ENCODE assay signal across 10 mouse cellular contexts in the genomic region with DNA sequence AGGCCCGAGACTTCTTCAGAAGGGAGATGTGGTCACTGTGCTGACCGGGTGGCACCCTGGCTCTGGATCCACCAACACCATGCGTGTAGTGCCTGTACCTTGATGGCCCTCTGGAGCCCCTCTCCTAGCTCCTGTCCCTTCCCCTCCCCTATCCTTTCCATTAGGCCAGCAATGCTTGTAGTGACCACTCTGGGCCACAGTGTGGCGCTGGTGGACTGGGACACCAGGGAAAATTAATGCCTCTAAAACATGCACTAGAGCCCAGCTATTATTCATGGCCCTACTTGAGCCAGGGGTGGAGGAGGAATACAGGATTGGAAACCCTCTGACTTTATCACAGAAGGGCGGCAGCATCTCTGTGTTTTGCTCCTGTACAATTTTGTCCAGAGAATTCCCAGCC. TPM values are rescaled to one million over a fixed set of nuclear protein-coding genes. Genes with fewer than 3 reads are reported as not detected.
DNase-seq lines count a peak whose midpoint lies in the region; ATAC-seq and TF ChIP-seq lines count a peak whose summit lies in the region.
"Had no signal": no experiment of that assay in that cellular context is flagged by ENCODE, and none has a peak within 500 bp of the region (broad histone marks: within the 10 kb centered on the region; RNA-seq: fewer than 3 reads in every experiment).

No protein-coding gene starts in this region.

- WGBS in intestine, embryonic 14.5 days, result 48% methylated on average over 5 of the region's 5 CpGs
- 60% methylated on average over 5 of the region's 5 CpGs for WGBS in intestine, embryonic 15.5 days
- 43% methylated on average over 5 of the region's 5 CpGs for WGBS in heart, postnatal 0 days

- H3K27me3 ChIP-seq in intestine, embryonic 14.5 days (replicated peaks; ENCODE audit: control insufficient read depth, insufficient read depth, low read length), result no peaks in the 10 kb centered on the region
- no peaks in the 10 kb centered on the region for H3K27me3 ChIP-seq in intestine, embryonic 15.5 days (replicated peaks)
- no peaks in the 10 kb centered on the region for H3K27me3 ChIP-seq in heart, postnatal 0 days (ENCODE audit: control insufficient read depth, insufficient read depth, low read length)

- peak; percentile 75 for DNase-seq in intestine, embryonic 14.5 days (ENCODE audit: low spot score)
- DNase-seq in R1 (ENCODE audit: low read depth, low spot score), result peak; percentile 66
- DNase-seq in cerebellum, postnatal 14 days, result peak; percentile 92 to 95
- DNase-seq in heart, postnatal 0 days (ENCODE audit: low spot score), result peak; percentile 41
- peak; percentile 80 to 82 for DNase-seq in left cerebral cortex, adult 18-20 months (ENCODE audit: low spot score in 2 of 2)
- DNase-seq in naive thymus-derived CD4-positive, alpha-beta T cell, adult 2 months (ENCODE audit: low read depth), result peak; percentile 66
- peak; percentile 63 for DNase-seq in thymus, postnatal 0 days (ENCODE audit: low spot score)

- H3K4me2 ChIP-seq in intestine, embryonic 14.5 days (ENCODE audit: low read length), result no peak overlapping the region
- no peak overlapping the region for H3K4me2 ChIP-seq in intestine, embryonic 15.5 days (replicated peaks)
- no peak overlapping the region for H3K4me2 ChIP-seq in heart, postnatal 0 days (ENCODE audit: low read depth, low read length)

- H3K36me3 ChIP-seq in intestine, embryonic 14.5 days (ENCODE audit: control insufficient read depth, insufficient read depth, low read length), result no peaks in the 10 kb centered on the region
- no peaks in the 10 kb centered on the region for H3K36me3 ChIP-seq in intestine, embryonic 15.5 days
- peaks cover 12% of the 10 kb centered on the region for H3K36me3 ChIP-seq in heart, postnatal 0 days (replicated peaks; ENCODE audit: control insufficient read depth, insufficient read depth, low read length)

- H3K4me3 ChIP-seq in intestine, embryonic 14.5 days (ENCODE audit: low read depth, low read length), result no peak overlapping the region
- no peak overlapping the region for H3K4me3 ChIP-seq in intestine, embryonic 15.5 days (replicated peaks)
- H3K4me3 ChIP-seq in heart, postnatal 0 days (ENCODE audit: low read depth, low read length), result no peak overlapping the region
- H3K4me3 ChIP-seq: erythroblast, embryonic 14.5 days; megakaryocyte, embryonic 14.5 days had no signal

- H3K4me1 ChIP-seq in intestine, embryonic 14.5 days (replicated peaks; ENCODE audit: control insufficient read depth, insufficient read depth, low read length), result no peaks in the 10 kb centered on the region
- no peaks in the 10 kb centered on the region for H3K4me1 ChIP-seq in intestine, embryonic 15.5 days (replicated peaks)
- no peaks in the 10 kb centered on the region for H3K4me1 ChIP-seq in heart, postnatal 0 days (ENCODE audit: control insufficient read depth, insufficient read depth)

- H3K9ac ChIP-seq in intestine, embryonic 14.5 days (ENCODE audit: low read length), result no peak overlapping the region
- H3K9ac ChIP-seq in intestine, embryonic 15.5 days, result no peak overlapping the region
- H3K9ac ChIP-seq in heart, postnatal 0 days (replicated peaks; ENCODE audit: low read depth, low read length), result no peak overlapping the region

- ATAC-seq in intestine, embryonic 14.5 days (replicated peaks; ENCODE audit: low FRiP score, low TSS enrichment, low read depth), result no peak
- ATAC-seq in intestine, embryonic 15.5 days, result no peak
- ATAC-seq in heart, postnatal 0 days (ENCODE audit: insufficient read depth, low read depth), result no peak

- no peaks in the 10 kb centered on the region for H3K9me3 ChIP-seq in intestine, embryonic 14.5 days (ENCODE audit: control insufficient read depth, low read length)
- H3K9me3 ChIP-seq in intestine, embryonic 15.5 days, result no peaks in the 10 kb centered on the region
- H3K9me3 ChIP-seq in heart, postnatal 0 days (replicated peaks; ENCODE audit: control insufficient read depth, low read length), result no peaks in the 10 kb centered on the region
- H3K9me3 ChIP-seq: megakaryocyte, embryonic 14.5 days had no signal

- peak; percentile 90 for TF ChIP-seq CTCF in heart, postnatal 0 days (IDR thresholded peaks at IDR 0.05; ENCODE audit: low read depth)

- TF ChIP-seq EP300 in heart, postnatal 0 days (IDR thresholded peaks at IDR 0.05; ENCODE audit: low read depth), result no peak

- no peak overlapping the region for H3K27ac ChIP-seq in intestine, embryonic 14.5 days (ENCODE audit: low read depth)
- no peak overlapping the region for H3K27ac ChIP-seq in intestine, embryonic 15.5 days
- no peak overlapping the region for H3K27ac ChIP-seq in heart, postnatal 0 days (ENCODE audit: low read depth)

RNA-seq across cellular contexts. Expression of gene Angel1, which starts 10.9 kb away (rescaled TPM):
- polyA plus RNA-seq in intestine, embryonic 14.5 days (2014; fragmentation: Nextera tagmentation; extraction: Ambion mirVana), result 7.8 TPM in 2 replicates
- polyA plus RNA-seq in intestine, embryonic 15.5 days (2015; fragmentation: Nextera tagmentation; extraction: Ambion mirVana), result 5.2 and 5.6 TPM in 2 replicates
- total RNA-seq in heart, postnatal 0 days (2014; rRNA removed; ENCODE audit: low replicate concordance), result 2.2 and 4.4 TPM in 2 replicates
- 4.4 and 4.7 TPM in 2 replicates for polyA plus RNA-seq in heart, postnatal 0 days (2015; fragmentation: Nextera tagmentation; extraction: Ambion mirVana)
- 1 to 10 TPM; 8.2 TPM for total RNA-seq in left cerebral cortex, adult 18-20 months (2021)
- polyA plus RNA-seq in thymus, postnatal 0 days (2015; fragmentation: Nextera tagmentation; extraction: Ambion mirVana), result 3.4 and 3.7 TPM in 2 replicates

RNA-seq across cellular contexts. Expression of gene Lrrc74a, which starts 18.8 kb away (rescaled TPM):
- not detected in 2 replicates for polyA plus RNA-seq in intestine, embryonic 14.5 days (2014; fragmentation: Nextera tagmentation; extraction: Ambion mirVana)
- not detected in 2 replicates for polyA plus RNA-seq in intestine, embryonic 15.5 days (2015; fragmentation: Nextera tagmentation; extraction: Ambion mirVana)
- not detected in 2 replicates for total RNA-seq in heart, postnatal 0 days (2014; rRNA removed; ENCODE audit: low replicate concordance)
- not detected in 2 replicates for polyA plus RNA-seq in heart, postnatal 0 days (2015; fragmentation: Nextera tagmentation; extraction: Ambion mirVana)
- total RNA-seq in left cerebral cortex, adult 18-20 months (2021), result not detected
- 0.09 TPM in 1 of 2 replicates, not detected in the other for polyA plus RNA-seq in thymus, postnatal 0 days (2015; fragmentation: Nextera tagmentation; extraction: Ambion mirVana)
- polyA plus RNA-seq: erythroblast, embryonic 14.5 days had no signal

RNA-seq across cellular contexts. Expression of gene Vash1, which starts 36.9 kb away (rescaled TPM):
- 10.5 and 10.7 TPM in 2 replicates for polyA plus RNA-seq in intestine, embryonic 14.5 days (2014; fragmentation: Nextera tagmentation; extraction: Ambion mirVana)
- polyA plus RNA-seq in intestine, embryonic 15.5 days (2015; fragmentation: Nextera tagmentation; extraction: Ambion mirVana), result 7.8 and 9.1 TPM in 2 replicates
- 35.0 and 38.1 TPM in 2 replicates for total RNA-seq in heart, postnatal 0 days (2014; rRNA removed; ENCODE audit: low replicate concordance)
- polyA plus RNA-seq in heart, postnatal 0 days (2015; fragmentation: Nextera tagmentation; extraction: Ambion mirVana), result 8.2 and 8.9 TPM in 2 replicates
- total RNA-seq in left cerebral cortex, adult 18-20 months (2021), result 10 to 100 TPM; 29.8 to 35.4 TPM
- 1.3 and 1.5 TPM in 2 replicates for polyA plus RNA-seq in thymus, postnatal 0 days (2015; fragmentation: Nextera tagmentation; extraction: Ambion mirVana)
- polyA plus RNA-seq: erythroblast, embryonic 14.5 days had no signal

Comparison
In these comparisons a context has a peak if more than half of its experiments do, and no peak if none do; other contexts are left out.
1. DNase-seq: peak in every context shown above with its lines; median percentile 94 in cerebellum, postnatal 14 days; 81 in left cerebral cortex, adult 18-20 months; 75 in intestine, embryonic 14.5 days; 66 in R1; 66 in naive thymus-derived CD4-positive, alpha-beta T cell, adult 2 months; 63 in thymus, postnatal 0 days; 41 in heart, postnatal 0 days.